Mouse (Mus musculus) kidney, adult 2 months (tissue): ENCODE measurements around the gene Grm1.

ENCODE experiments used
- CTCF ChIP-seq: fragments of 200-500 bp; conservative IDR thresholded peaks from 2 replicates; pipeline ENCODE4 v1.5.1; 2011; ENCODE audit warnings: low read depth, mild to moderate bottlenecking, control low read depth, low read length, moderate library complexity, mixed read lengths; ENCODE audit not compliant: insufficient read depth, insufficient read length
- POLR2A ChIP-seq: fragments of 200-500 bp; IDR thresholded peaks from one replicate; pipeline ENCODE4 v1.6.1; 2011; ENCODE audit warnings: low read depth, low read length, control low read depth

- TF ChIP-seq CTCF (no peak), POLR2A (no peak)
These were observed 297.0 kb downstream of the Grm1 start for GRCm38 (mm10) chr10:10785122-10785521.
